Mouse (Mus musculus) kidney, adult 8-10 months (tissue): Measurements from ENCODE around the gene Pparg.
A peak's percentile ranks its signal among the peaks of the same experiment; 100 is the strongest.

Source experiments
- DNase-seq, 2 experiments: peaks; one replicate each; pipeline ENCODE4 v3.0.0; 2022

Pparg gene

GRCm38 (mm10) chr6:115464661-115465060, 103.9 kb downstream of the Pparg start:
- no peak for DNase-seq

- DNase-seq = no peak
Measured at GRCm38 (mm10) chr6:115465463-115465862, 104.7 kb downstream of the Pparg start.

DNA sequence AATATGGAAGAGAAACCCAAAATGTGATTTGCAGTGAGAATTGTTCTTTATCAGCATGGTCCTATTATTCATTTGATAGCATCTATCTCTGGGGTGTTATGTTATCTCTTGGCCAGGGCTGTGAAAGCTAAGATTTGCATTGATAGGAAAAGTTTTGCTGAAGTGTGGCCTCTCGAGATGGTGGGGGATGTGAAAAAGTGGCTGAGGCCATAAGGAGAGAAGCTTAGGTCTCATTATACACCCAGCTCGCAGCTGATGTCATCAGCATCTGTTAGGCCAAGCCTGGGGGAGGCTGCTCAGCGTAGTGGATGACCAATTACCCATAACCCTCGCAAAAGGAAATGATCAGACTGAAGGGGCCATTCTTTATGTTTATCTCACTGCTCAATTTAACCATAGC, 105.1 kb downstream of the Pparg start:
- DNase-seq = no peak

DNA sequence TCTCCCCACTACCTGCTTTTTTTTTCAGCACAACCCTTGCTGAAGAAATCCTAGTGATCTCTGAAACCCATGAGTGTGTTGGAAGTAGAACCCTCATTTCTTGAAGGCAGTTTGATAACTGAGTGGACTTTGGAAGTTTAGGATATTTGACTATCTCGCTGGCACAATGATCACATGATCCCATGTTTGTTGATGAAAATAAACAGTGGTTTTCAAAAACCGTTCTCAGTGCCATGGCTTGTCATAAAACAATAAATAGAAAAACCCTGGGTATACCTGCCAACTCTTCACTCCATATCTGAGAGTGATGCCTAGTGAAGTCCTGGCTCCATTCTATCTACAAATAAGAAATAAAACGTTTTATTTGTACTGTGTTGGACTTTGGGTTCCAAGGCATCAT, 105.8 kb downstream of the Pparg start:
- no peak for DNase-seq

DNA sequence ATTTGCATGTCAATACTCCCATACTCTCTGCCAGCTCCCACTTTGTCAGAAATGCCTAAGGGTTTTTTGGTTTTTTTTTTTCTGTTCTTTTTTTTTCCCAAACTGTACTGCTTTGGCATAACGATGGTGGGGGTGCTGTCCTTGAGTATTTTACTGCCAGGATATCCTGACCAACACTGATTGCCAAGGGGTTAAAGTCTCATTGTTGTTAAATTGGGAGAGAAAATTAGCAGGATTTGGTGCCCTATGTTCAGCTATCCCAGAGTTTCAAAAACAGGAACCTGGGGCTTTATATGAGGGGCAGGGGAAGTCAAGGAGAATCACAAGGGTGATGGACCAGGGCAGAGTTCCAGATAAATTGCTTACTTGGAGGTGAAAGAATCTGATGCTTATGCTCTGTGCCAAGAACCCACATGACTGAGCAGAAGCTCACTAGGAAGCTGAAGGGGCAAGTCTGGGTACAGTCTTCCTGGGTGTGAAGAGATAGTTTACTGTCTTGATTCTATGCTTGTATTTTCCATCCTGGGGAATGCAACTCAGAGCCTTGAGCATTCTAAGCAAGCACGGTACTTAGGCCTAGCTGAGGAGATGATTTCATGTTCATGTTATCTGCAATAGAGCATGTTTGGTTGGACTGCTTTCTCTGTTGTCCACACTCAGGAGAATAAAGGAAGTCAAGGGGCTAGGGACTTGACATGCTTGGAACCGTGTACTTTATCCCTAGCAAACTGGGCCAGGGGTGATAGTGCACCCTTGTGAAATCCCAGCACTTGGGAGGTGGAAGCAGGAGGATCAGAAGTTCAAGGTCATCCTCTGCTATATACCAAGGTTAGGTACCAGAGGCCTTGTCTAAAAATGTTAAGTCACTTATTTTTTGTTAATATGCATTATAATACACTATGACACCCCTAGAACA, 109.2 kb downstream of the Pparg start:
- DNase-seq = peak; percentile 37 to 78

GRCm38 (mm10) chr6:115471956-115472355, 111.2 kb downstream of the Pparg start:
- no peak for DNase-seq

DNA sequence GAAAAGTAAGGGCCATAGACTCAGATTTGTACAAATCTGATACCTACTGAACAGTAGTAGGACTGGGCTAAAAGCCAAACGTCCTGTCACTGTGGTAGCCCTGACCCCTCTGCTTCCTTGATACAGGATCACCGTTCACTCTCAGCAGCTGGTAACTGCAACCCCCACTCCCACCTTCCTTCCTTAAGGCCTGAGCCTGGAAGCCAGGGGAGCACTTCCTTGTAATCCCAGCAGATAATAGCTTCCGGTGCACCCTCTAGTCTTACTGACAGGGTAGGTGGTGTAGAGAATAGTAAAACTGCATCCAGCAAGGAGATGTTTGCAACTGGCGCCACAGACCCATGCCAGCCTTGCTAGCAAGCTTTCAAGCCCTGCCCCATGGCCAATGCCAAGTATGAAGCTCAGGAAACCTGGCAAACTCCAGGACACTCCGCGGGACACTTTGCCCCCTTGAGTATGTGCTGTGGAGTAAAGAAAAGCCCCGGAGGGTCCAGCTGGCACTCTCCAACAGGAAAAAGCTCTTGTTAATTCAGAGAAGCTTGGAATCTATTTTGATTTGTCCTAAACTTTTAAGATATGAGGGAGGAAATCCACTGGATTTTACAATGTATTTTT, 116.4 kb downstream of the Pparg start:
- DNase-seq = no peak

DNA sequence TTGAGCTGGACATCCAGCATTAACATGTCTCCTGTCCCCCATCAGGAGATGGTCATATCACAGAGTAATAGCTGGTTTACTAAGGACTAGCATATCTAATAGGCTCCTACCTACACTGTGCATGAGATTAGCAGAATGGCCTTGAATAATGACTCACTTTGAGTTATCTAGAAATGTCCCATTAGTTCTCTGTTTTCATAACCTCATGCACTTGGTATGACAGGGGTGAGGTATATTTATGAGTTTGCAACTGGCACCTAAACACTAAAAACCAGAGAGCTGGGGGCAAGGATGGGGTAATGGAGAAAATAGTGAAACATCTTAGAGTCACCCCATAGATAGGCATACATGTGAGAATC, 119.2 kb downstream of the Pparg start:
- no peak for DNase-seq

GRCm38 (mm10) chr6:115480322-115481017, 119.7 kb downstream of the Pparg start:
- peak; percentile 37 to 43 for DNase-seq

DNA sequence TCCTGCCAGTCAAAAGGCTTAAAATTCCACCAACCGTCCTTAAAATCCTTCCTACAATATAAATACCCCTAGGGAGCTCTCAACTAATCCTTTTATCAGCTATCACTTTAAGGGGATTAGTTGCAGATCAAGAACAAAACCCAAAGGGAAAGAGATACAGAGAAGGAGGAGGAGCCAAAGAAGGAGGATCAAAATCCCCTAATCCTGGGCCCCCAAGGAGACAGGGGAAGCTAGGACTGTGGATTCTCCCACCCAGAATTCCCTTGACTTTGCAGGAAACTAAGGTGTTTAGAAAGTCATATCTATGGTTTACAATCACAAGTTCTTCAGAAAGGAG, 120.2 kb downstream of the Pparg start:
- no peak for DNase-seq

- DNase-seq = no peak
Measured at GRCm38 (mm10) chr6:115481603-115482002, 120.9 kb downstream of the Pparg start.

- DNase-seq = no peak
Measured at GRCm38 (mm10) chr6:115485635-115486034, 124.9 kb downstream of the Pparg start.

GRCm38 (mm10) chr6:115489831-115490230, 129.1 kb downstream of the Pparg start:
- no peak for DNase-seq

DNA sequence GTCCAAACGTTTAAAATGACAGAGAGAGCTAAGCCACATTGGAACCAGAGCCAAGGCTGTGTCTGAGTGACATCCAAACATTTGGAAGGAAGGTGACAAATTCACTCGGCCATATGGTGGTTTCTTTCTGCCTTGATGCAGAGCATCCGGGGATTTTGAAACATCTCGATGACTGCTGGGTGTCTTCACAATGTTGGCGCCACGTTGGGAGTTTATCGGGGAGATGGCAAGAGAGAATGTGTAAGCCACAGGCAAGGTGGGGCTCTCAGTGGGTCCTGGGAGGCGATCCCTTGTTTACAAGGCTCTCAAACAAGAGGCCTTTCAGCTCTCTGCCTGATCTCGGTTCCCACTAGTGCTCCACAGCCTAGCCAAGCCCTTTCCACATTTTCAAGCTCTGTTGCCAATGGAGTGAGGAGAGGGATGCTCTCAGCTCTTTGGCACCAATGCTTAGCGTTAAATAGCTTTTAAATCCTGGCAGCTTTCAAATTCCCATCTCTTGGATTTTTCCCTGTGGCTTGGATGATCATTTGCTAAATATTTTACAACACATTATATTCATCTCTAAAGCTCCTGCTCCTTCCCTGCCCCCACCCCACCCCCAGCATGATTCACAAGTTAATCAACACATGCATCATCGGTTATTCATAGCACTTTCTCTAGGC, 132.3 kb downstream of the Pparg start:
- DNase-seq = no peak

DNA sequence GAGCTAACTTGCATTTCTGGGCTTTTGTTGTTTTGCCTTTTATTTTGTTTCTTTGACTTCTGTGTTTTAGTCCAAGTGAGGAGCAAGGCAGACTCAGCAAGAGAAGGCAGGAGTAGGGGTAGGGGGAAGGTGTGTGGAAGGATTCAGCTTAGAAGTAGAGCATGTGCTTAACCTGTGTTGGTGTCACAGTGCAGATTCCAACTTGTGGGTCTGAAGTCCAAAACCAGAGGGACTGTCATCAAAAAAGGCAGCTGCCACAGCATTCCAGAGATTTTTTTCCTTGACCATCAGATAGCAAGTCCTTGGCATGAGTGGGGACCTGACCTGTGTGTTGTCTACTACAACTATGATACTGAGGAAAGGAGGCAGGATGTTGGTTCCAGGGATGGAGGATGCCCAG, 133.1 kb downstream of the Pparg start:
- no peak for DNase-seq

- DNase-seq = no peak
Measured at GRCm38 (mm10) chr6:115499540-115499939, 138.8 kb downstream of the Pparg start.

DNA sequence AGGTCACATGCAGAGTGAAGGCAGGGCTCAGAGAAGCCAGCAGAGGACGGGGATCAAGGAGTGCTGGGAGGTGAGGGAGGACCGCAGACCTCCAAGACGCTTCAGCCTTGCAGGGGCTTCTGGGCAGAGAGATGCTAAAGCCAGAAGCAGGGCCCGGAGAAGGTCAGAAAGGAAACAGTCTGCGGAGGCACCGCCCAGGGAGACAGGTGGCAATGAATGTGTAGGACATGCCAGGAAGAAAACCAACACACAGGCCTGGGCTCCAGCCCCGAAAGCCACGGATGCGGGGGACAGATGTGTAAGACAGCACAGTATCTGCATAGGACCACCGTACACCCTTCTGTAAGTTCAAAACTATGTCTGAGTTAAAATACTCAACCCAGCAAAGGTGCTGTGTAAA, 139.5 kb downstream of the Pparg start:
- DNase-seq = no peak

DNA sequence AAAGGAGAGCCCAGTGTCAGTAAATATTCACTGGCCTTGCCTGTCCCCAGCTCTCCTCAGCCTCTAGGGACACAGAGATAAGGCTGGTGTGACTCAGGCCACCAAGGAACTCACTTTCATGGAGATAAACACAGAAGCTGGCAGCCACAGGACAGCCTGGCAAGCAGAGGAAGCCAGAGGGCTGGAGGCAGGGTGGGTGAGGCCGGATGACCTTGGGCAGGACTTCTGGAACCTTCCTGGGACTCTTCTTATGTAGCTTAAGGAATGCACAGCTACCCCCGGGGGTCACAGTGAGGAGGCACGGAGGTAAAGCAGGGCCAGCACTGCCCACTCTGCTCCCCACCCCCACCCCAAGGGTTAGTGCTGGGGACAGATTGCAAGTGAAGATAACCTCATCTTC, 140.4 kb downstream of the Pparg start:
- DNase-seq = no peak

DNA sequence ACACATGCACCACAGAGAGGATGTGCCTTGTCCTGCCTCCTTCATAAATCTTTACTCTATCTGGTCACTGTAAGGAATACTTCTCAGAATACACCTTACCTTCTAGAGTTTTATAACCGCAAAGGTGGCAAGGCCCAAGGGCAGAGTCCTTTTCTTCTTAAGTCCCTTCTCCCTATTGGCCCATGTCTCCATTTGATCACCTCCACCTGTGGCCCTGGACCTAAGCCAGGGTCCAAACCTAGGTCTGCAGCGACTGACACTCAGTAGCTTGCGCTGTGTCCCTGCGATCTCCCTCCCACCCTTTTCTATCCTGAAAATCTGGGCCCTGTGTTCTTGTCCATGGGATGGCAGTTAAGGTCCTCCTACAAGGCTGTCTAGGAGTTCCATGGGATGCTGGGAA, 142.3 kb downstream of the Pparg start:
- no peak for DNase-seq

DNA sequence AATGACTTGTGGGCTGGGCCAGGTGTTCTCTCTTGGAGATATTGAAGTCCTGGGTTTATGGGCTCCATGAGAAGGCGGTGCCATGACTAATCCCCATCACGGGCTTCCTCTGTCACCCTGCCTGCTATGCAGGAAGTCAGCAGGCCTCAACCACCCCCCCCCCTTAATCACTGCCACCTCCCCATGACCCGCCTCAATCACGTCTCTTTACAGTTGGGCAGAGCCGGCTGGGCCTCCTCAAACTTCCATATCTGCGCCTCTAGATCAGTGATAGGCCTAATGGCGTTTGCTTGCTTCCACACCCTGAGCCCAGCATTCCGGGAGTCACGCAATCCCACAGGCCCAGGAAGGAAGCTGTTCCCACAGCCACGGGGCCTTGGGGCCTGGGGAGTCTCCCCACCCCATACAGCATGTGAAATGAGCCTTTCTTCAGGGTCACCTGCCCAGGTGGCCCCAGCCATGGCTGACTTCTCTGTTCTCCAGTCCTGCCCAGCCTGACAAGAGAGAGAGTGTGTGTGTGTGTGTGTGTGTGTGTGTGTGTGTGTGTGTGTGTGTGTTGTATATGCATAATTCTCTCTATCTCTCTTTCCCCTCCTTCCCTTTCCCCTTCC, 142.9 kb downstream of the Pparg start:
- DNase-seq = no peak

- no peak for DNase-seq
Measured at GRCm38 (mm10) chr6:115504160-115504558, 143.4 kb downstream of the Pparg start.

DNA sequence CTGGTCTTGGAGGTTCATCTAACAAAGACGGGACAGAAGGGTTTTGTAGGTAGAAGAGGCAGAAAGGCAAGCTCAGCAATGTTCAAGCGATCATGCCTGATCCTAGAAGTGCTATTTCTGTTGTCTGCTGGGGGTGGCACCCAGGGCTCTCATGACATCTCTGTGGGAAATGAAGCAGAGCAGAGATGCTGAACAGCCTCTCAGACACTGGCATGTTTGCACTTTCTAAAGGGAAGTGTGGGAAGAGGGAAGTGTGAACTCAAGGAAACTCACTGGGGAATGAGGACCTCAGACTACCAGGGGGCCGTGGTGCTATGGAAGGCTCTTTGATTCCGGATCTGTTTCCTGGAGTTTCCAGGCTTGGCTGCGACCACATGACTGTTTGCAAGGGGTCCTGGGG, 144.2 kb downstream of the Pparg start:
- DNase-seq = no peak

GRCm38 (mm10) chr6:115506425-115506824, 145.7 kb downstream of the Pparg start:
- no peak for DNase-seq
